Mouse (Mus musculus) liver, embryonic 15.5 days (tissue): ENCODE results near the gene Ccdc63. TPM values are rescaled to one million over a fixed set of nuclear protein-coding genes. Genes with fewer than 3 reads are reported as not detected.

Experiments
- ATAC-seq: fragments of 200-750 bp; cut with Nextera tagmentation; 2 replicates; pipeline ENCODE4 v1.8.0; 2017; ENCODE audit warnings: moderate number of reproducible peaks, mild to moderate bottlenecking, moderate library complexity; ENCODE audit not compliant: insufficient read depth
- H3K27ac ChIP-seq: fragments of 300-500 bp; sonication (generic); replicated peaks from 2 replicates; pipeline ENCODE4 v1.5.1; 2015; ENCODE audit warnings: mild to moderate bottlenecking, inconsistent platforms
- H3K27me3 ChIP-seq: fragments of 300-500 bp; sonication (generic); 2 replicates; pipeline ENCODE4 v1.6.1; 2015; ENCODE audit warnings: mild to moderate bottlenecking, inconsistent platforms
- H3K36me3 ChIP-seq: fragments of 300-500 bp; sonication (generic); replicated peaks from 2 replicates; pipeline ENCODE4 v1.6.1; 2015; ENCODE audit warnings: moderate library complexity, mild to moderate bottlenecking, inconsistent platforms
- H3K4me1 ChIP-seq: fragments of 300-500 bp; sonication (generic); replicated peaks from 2 replicates; pipeline ENCODE4 v1.6.1; 2015; ENCODE audit warnings: inconsistent platforms
- H3K4me2 ChIP-seq: fragments of 300-500 bp; sonication (generic); 2 replicates; pipeline ENCODE4 v1.6.1; 2015; ENCODE audit warnings: moderate library complexity, mild to moderate bottlenecking, inconsistent platforms
- H3K4me3 ChIP-seq: fragments of 300-500 bp; sonication (generic); replicated peaks from 2 replicates; pipeline ENCODE4 v1.5.1; 2015; ENCODE audit warnings: mild to moderate bottlenecking, inconsistent platforms
- H3K9ac ChIP-seq: fragments of 300-500 bp; sonication (generic); 2 replicates; pipeline ENCODE4 v1.6.1; 2015; ENCODE audit warnings: moderate library complexity, mild to moderate bottlenecking, inconsistent platforms
- H3K9me3 ChIP-seq: fragments of 300-500 bp; sonication (generic); replicated peaks from 2 replicates; pipeline ENCODE4 v1.6.1; 2016; ENCODE audit warnings: inconsistent platforms
- WGBS: fragments of 180-500 bp; shearing (Covaris S2); methylation state at CpG from one replicate; pipeline ENCODE4 v1.1.7; 2015; ENCODE audit warnings: mixed read lengths; ENCODE audit not compliant: insufficient replicate concordance; 5-methylcytosine and 5-hydroxymethylcytosine counted together
- polyA plus RNA-seq: library from polyadenylated mRNA; unstranded; fragments of >200 nt; fragmentation: Nextera tagmentation; extraction: Ambion mirVana; gene quantifications from 2 replicates; pipeline ENCODE4 v1.2.1, GENCODE M21; 2015

Gene Ccdc63
- polyA plus RNA-seq, 1 experiment from 2014 or later = 0.10 TPM

- H3K27ac ChIP-seq = no peak overlapping the region
- H3K4me1 ChIP-seq = peaks cover 65% of the 10 kb centered on the region
- H3K27me3 ChIP-seq = no peaks in the 10 kb centered on the region
- no peaks in the 10 kb centered on the region for H3K9me3 ChIP-seq
- H3K4me3 ChIP-seq = no peak overlapping the region
- ATAC-seq = no peak
- H3K9ac ChIP-seq = no peak overlapping the region
- no peaks in the 10 kb centered on the region for H3K36me3 ChIP-seq
- WGBS = 54% methylated on average over 3 of the region's 3 CpGs
- H3K4me2 ChIP-seq = no peak overlapping the region
Measured at GRCm38 (mm10) chr5:122135290-122135882, 5.2 kb downstream of the Ccdc63 start.

- no peak for ATAC-seq
- Histone ChIP-seq H3K27me3 (no peaks in the 10 kb centered on the region), H3K36me3 (no peaks in the 10 kb centered on the region), H3K9ac (no peak overlapping the region), H3K4me3 (no peak overlapping the region), H3K4me1 (peaks cover 65% of the 10 kb centered on the region), H3K4me2 (no peak overlapping the region), H3K27ac (no peak overlapping the region), H3K9me3 (no peaks in the 10 kb centered on the region)
- WGBS = 68% methylated on average over 14 of the region's 14 CpGs
Measured at GRCm38 (mm10) chr5:122134395-122135289, 6.0 kb downstream of the Ccdc63 start.

GRCm38 (mm10) chr5:122133050-122133389, 7.6 kb downstream of the Ccdc63 start:
- Histone ChIP-seq H3K4me2 (peak overlapping the region; percentile 96), H3K4me1 (peaks cover 69% of the 10 kb centered on the region), H3K9me3 (no peaks in the 10 kb centered on the region), H3K36me3 (no peaks in the 10 kb centered on the region), H3K27ac (no peak overlapping the region), H3K27me3 (no peaks in the 10 kb centered on the region), H3K9ac (no peak overlapping the region), H3K4me3 (no peak overlapping the region)
- no peak for ATAC-seq
- 22% methylated on average over 9 of the region's 9 CpGs for WGBS

- 14% methylated on average over 26 of the region's 26 CpGs for WGBS
- no peaks in the 10 kb centered on the region for H3K27me3 ChIP-seq
- no peaks in the 10 kb centered on the region for H3K9me3 ChIP-seq
- no peaks in the 10 kb centered on the region for H3K36me3 ChIP-seq
- peak overlapping the region; percentile 62 for H3K4me3 ChIP-seq
- peak overlapping the region; percentile 96 for H3K4me2 ChIP-seq
- H3K9ac ChIP-seq = peak overlapping the region; percentile 58
- peak; percentile 24 for ATAC-seq
- H3K4me1 ChIP-seq = peaks cover 66% of the 10 kb centered on the region
- H3K27ac ChIP-seq = 0 out of 2 replicates have a peak overlapping the region, but pooled peaks have one; percentile 42
Measured at GRCm38 (mm10) chr5:122132167-122133049, 8.2 kb downstream of the Ccdc63 start.

GRCm38 (mm10) chr5:122131076-122132051, 9.3 kb downstream of the Ccdc63 start:
- WGBS = 3% methylated on average over 34 of the region's 34 CpGs
- no peaks in the 10 kb centered on the region for H3K9me3 ChIP-seq
- no peaks in the 10 kb centered on the region for H3K27me3 ChIP-seq
- H3K36me3 ChIP-seq = no peaks in the 10 kb centered on the region
- H3K4me1 ChIP-seq = peaks cover 56% of the 10 kb centered on the region
- peak; percentile 70 for ATAC-seq
- H3K27ac ChIP-seq = peak overlapping the region; percentile 42
- peak overlapping the region; percentile 62 for H3K4me3 ChIP-seq
- peak overlapping the region; percentile 96 for H3K4me2 ChIP-seq
- peak overlapping the region; percentile 58 for H3K9ac ChIP-seq

- ATAC-seq = no peak
- 69% methylated on average over 11 of the region's 11 CpGs for WGBS
- H3K27me3 ChIP-seq = peaks cover 3% of the 10 kb centered on the region; the same call in 1 of the 2 replicates
- peak overlapping the region; percentile 96 for H3K4me2 ChIP-seq
- no peak overlapping the region for H3K4me3 ChIP-seq
- H3K4me1 ChIP-seq = peaks cover 47% of the 10 kb centered on the region
- no peaks in the 10 kb centered on the region for H3K9me3 ChIP-seq
- no peaks in the 10 kb centered on the region for H3K36me3 ChIP-seq
- H3K27ac ChIP-seq = peak overlapping the region; percentile 42; the same call in 1 of the 2 replicates
- H3K9ac ChIP-seq = no peak overlapping the region
Measured at GRCm38 (mm10) chr5:122130341-122130998, 10.2 kb downstream of the Ccdc63 start.

GRCm38 (mm10) chr5:122129068-122129655, 11.5 kb downstream of the Ccdc63 start:
- ATAC-seq = no peak
- H3K9me3 ChIP-seq = no peaks in the 10 kb centered on the region
- WGBS = 29% methylated on average over 16 of the region's 16 CpGs
- H3K36me3 ChIP-seq = no peaks in the 10 kb centered on the region
- no peak overlapping the region for H3K4me3 ChIP-seq
- H3K4me1 ChIP-seq = peaks cover 37% of the 10 kb centered on the region
- H3K27me3 ChIP-seq = peaks cover 5% of the 10 kb centered on the region; the same call in 1 of the 2 replicates
- H3K9ac ChIP-seq = no peak overlapping the region
- H3K4me2 ChIP-seq = no peak overlapping the region
- H3K27ac ChIP-seq = no peak overlapping the region

GRCm38 (mm10) chr5:122125211-122125760, 15.3 kb downstream of the Ccdc63 start:
- 50% methylated on average over 8 of the region's 8 CpGs for WGBS
- H3K27me3 ChIP-seq = peaks cover 5% of the 10 kb centered on the region; the same call in 1 of the 2 replicates
- H3K9me3 ChIP-seq = no peaks in the 10 kb centered on the region
- no peak overlapping the region for H3K9ac ChIP-seq
- H3K4me3 ChIP-seq = no peak overlapping the region
- no peak overlapping the region for H3K4me2 ChIP-seq
- ATAC-seq = no peak
- H3K27ac ChIP-seq = no peak overlapping the region
- peaks cover 6% of the 10 kb centered on the region; the same call in 1 of the 2 replicates for H3K4me1 ChIP-seq
- no peaks in the 10 kb centered on the region for H3K36me3 ChIP-seq

- WGBS = 67% methylated on average over 6 of the region's 6 CpGs
- no peaks in the 10 kb centered on the region for H3K9me3 ChIP-seq
- no peak overlapping the region for H3K4me2 ChIP-seq
- no peak for ATAC-seq
- no peak overlapping the region for H3K9ac ChIP-seq
- H3K27me3 ChIP-seq = peaks cover 9% of the 10 kb centered on the region
- no peaks in the 10 kb centered on the region for H3K36me3 ChIP-seq
- no peak overlapping the region for H3K27ac ChIP-seq
- no peak overlapping the region for H3K4me3 ChIP-seq
- 0 out of 2 replicates have a peak, but pooled peaks cover 2% of the 10 kb centered on the region for H3K4me1 ChIP-seq
Measured at GRCm38 (mm10) chr5:122116243-122116642, 24.4 kb downstream of the Ccdc63 start.
